Comparison of ENCODE assay signal across 15 mouse cellular contexts in genomic region chr1:94263313-94263712, GRCm38 (mm10).
DNase-seq lines count a peak whose midpoint lies in the region; ATAC-seq lines count a peak whose summit lies in the region.
"Had no signal": no experiment of that assay in that cellular context is flagged by ENCODE, and none has a peak within 500 bp of the region (broad histone marks: within the 10 kb centered on the region; RNA-seq: fewer than 3 reads in every experiment).

No protein-coding gene starts in this region.

- no peaks in the 10 kb centered on the region for H3K9me3 ChIP-seq in forebrain, embryonic 13.5 days (replicated peaks)
- no peaks in the 10 kb centered on the region for H3K9me3 ChIP-seq in forebrain, embryonic 10.5 days
- no peaks in the 10 kb centered on the region for H3K9me3 ChIP-seq in forebrain, embryonic 16.5 days (ENCODE audit: control insufficient read depth, low read length)
- H3K9me3 ChIP-seq: midbrain, embryonic 15.5 days had no signal

- H3K4me1 ChIP-seq in forebrain, embryonic 13.5 days: peaks cover 5% of the 10 kb centered on the region; the same call in 1 of the 2 replicates
- no peaks in the 10 kb centered on the region for H3K4me1 ChIP-seq in forebrain, embryonic 10.5 days
- H3K4me1 ChIP-seq in forebrain, embryonic 16.5 days (replicated peaks; ENCODE audit: control insufficient read depth, insufficient read depth, low read length): peaks cover 7% of the 10 kb centered on the region
- H3K4me1 ChIP-seq: midbrain, embryonic 15.5 days had no signal

- peak; percentile 97 for ATAC-seq in forebrain, embryonic 13.5 days
- ATAC-seq in forebrain, embryonic 16.5 days: peak; percentile 97
- ATAC-seq: midbrain, embryonic 15.5 days; Patski had no signal

- H3K4me2 ChIP-seq in forebrain, embryonic 13.5 days: no peak overlapping the region
- H3K4me2 ChIP-seq in forebrain, embryonic 16.5 days (ENCODE audit: low read length): 0 out of 2 replicates have a peak overlapping the region, but pooled peaks have one; percentile 1
- H3K4me2 ChIP-seq: liver, embryonic 11.5 days; midbrain, embryonic 15.5 days had no signal

- 69% methylated on average over 8 of the region's 8 CpGs for WGBS in forebrain, embryonic 13.5 days
- 85% methylated on average over 8 of the region's 8 CpGs for WGBS in forebrain, embryonic 10.5 days
- WGBS in forebrain, embryonic 16.5 days: 46% methylated on average over 8 of the region's 8 CpGs

- no peak overlapping the region for H3K4me3 ChIP-seq in forebrain, embryonic 13.5 days
- no peak overlapping the region for H3K4me3 ChIP-seq in forebrain, embryonic 10.5 days
- H3K4me3 ChIP-seq in forebrain, embryonic 16.5 days (replicated peaks; ENCODE audit: low read length): no peak overlapping the region
- H3K4me3 ChIP-seq: midbrain, embryonic 15.5 days had no signal

- DNase-seq in forebrain, embryonic 10.5 days (ENCODE audit: extremely low spot score, low spot score): no peak
- peak; percentile 4 to 19 for DNase-seq in left cerebral cortex, adult 18-20 months (ENCODE audit: low spot score in 2 of 2)
- no peak for DNase-seq in left cerebral cortex, adult 8-10 months (ENCODE audit: low spot score in 2 of 2)
- peak; percentile 16 to 43 for DNase-seq in layer of hippocampus, postnatal 14 days (ENCODE audit: low spot score in 2 of 2)
- no peak for DNase-seq in kidney, adult 18-20 months
- DNase-seq in gastrocnemius, adult 18-20 months (ENCODE audit: low spot score): no peak
- DNase-seq: cerebellum, adult 9-10 months; embryo, embryonic 11 days had no signal

- no peaks in the 10 kb centered on the region for H3K36me3 ChIP-seq in forebrain, embryonic 13.5 days (ENCODE audit: poor library complexity, severe bottlenecking)
- H3K36me3 ChIP-seq in forebrain, embryonic 10.5 days (replicated peaks): no peaks in the 10 kb centered on the region
- no peaks in the 10 kb centered on the region for H3K36me3 ChIP-seq in forebrain, embryonic 16.5 days (ENCODE audit: control insufficient read depth, insufficient read depth)
- H3K36me3 ChIP-seq: midbrain, embryonic 15.5 days had no signal

- H3K9ac ChIP-seq in forebrain, embryonic 13.5 days: no peak overlapping the region
- H3K9ac ChIP-seq in forebrain, embryonic 16.5 days (replicated peaks; ENCODE audit: low read depth, low read length): no peak overlapping the region
- H3K9ac ChIP-seq: midbrain, embryonic 15.5 days had no signal

- H3K27ac ChIP-seq in forebrain, embryonic 13.5 days: no peak overlapping the region
- H3K27ac ChIP-seq in forebrain, embryonic 10.5 days: no peak overlapping the region
- H3K27ac ChIP-seq in forebrain, embryonic 16.5 days (ENCODE audit: low read length): no peak overlapping the region; the same call in 1 of the 2 replicates
- H3K27ac ChIP-seq: kidney, postnatal 0 days; macrophage; midbrain, embryonic 15.5 days had no signal

- H3K27me3 ChIP-seq in forebrain, embryonic 13.5 days: no peaks in the 10 kb centered on the region
- no peaks in the 10 kb centered on the region for H3K27me3 ChIP-seq in forebrain, embryonic 10.5 days (ENCODE audit: poor library complexity, severe bottlenecking)
- H3K27me3 ChIP-seq in forebrain, embryonic 16.5 days (replicated peaks; ENCODE audit: control insufficient read depth, insufficient read depth, low read length): no peaks in the 10 kb centered on the region
- H3K27me3 ChIP-seq: midbrain, embryonic 15.5 days had no signal

Comparison
In these comparisons a context has a peak if more than half of its experiments do, and no peak if none do; other contexts are left out.
1. DNase-seq: peak in left cerebral cortex, adult 18-20 months (2 of 2) and layer of hippocampus, postnatal 14 days (2 of 2); none in forebrain, embryonic 10.5 days (single experiment), left cerebral cortex, adult 8-10 months (0 of 2), kidney, adult 18-20 months (single experiment) and gastrocnemius, adult 18-20 months (single experiment).